Mouse (Mus musculus): ENCODE measurements around the gene Dctn2.

DNA sequence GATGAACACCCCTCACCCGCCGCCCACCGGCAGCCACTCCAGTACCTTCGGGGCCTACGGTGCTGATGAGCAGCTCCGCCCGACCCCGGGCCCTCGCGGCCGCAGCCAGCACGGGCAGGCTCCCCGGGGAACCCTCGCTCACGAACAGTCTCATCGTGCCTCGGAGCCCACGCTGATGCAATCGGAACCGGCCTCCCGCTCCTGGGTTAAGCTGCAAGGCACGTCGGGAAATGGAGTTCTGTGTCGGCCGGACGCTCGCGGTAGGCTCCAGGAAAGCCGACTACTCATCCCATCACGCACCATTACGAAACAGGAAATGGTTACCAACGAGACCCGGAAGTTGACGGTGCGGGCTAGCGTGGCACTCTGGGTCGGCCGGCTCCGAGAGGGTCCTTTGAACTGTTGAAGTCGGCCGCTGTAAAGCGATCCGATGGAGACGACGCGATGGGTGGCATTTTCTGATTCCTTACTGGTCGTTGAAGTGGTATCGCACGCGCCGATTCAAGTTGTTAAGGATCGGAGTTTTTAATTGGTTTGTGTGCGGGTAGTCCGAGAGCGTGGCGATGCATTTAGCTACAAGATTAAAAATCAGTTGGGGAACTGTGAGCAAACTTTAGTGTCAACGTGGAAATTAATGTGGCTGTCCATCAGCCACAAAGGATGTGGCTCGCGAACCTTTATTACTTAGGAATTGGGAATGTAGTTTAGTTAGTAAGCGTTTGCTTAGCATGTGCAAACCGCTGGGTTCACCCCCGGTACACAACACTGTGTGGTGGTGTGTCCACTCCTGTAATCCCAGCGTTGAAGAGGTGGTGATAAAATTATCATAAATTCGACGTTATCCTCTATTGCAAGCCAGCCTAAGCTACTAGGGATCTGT is 45.5 kb downstream of the Dctn2 start, which contains the start of gene Mars:
- TF ChIP-seq CTCF (IDR thresholded peaks at IDR 0.05; ENCODE audit: control insufficient read depth, insufficient read depth, low read length) (no peak), POLR2A (IDR thresholded peaks at IDR 0.05; ENCODE audit: borderline replicate concordance, control insufficient read depth, low read depth, low read length) (peak; percentile 85; the same call in 1 of the 2 replicates)

All from bone marrow, adult 2 months (tissue).